Mouse (Mus musculus) MEL (cell line): ENCODE data around the gene Fgfr2. TPM values are rescaled to one million over a fixed set of nuclear protein-coding genes. Genes with fewer than 3 reads are reported as not detected.

ENCODE experiments used
- DNase-seq: peaks from one replicate; pipeline ENCODE4 v3.0.0; 2011; ENCODE audit warnings: low read depth, low spot score
- H3K27ac ChIP-seq: 2 replicates; pipeline ENCODE4 v1.5.1; 2012; ENCODE audit warnings: low read depth, mild to moderate bottlenecking, control low read depth, low read length, moderate library complexity; ENCODE audit not compliant: control insufficient read depth
- H3K27me3 ChIP-seq, 2 experiments: fragments of 150-350 bp in 1 of 2; sonication (generic) in 1 of 2; 2 replicates each; pipeline ENCODE4 v1.6.1; 2012; ENCODE audit warnings: low read length in 2 of 2, mild to moderate bottlenecking in 2 of 2, improper control_type of control experiment in 1 of 2, moderate library complexity in 1 of 2; ENCODE audit not compliant: insufficient read depth in 2 of 2, control insufficient read depth in 1 of 2
- H3K36me3 ChIP-seq, 2 experiments: 2 replicates each; pipeline ENCODE4 v1.6.1; 2012 to 2014; ENCODE audit warnings: low read length in 2 of 2, improper control_type of control experiment in 1 of 2, inconsistent platforms in 1 of 2, mild to moderate bottlenecking in 1 of 2; ENCODE audit not compliant: insufficient read depth in 2 of 2, control insufficient read depth in 1 of 2
- H3K4me1 ChIP-seq, 2 experiments: fragments of 150-350 bp in 1 of 2; sonication (generic) in 1 of 2; 2 replicates each; pipeline ENCODE4 v1.6.1; 2012; ENCODE audit warnings: low read length in 2 of 2, improper control_type of control experiment in 1 of 2, mild to moderate bottlenecking in 1 of 2; ENCODE audit not compliant: insufficient read depth in 2 of 2, control insufficient read depth in 1 of 2
- H3K4me3 ChIP-seq, 2 experiments: fragments of 150-350 bp in 1 of 2; sonication (generic) in 1 of 2; 2 replicates each; pipeline ENCODE4 v1.5.1; 2012; ENCODE audit warnings: low read depth in 2 of 2, low read length in 2 of 2, mild to moderate bottlenecking in 2 of 2, moderate library complexity in 2 of 2, control low read depth in 1 of 2, improper control_type of control experiment in 1 of 2; ENCODE audit not compliant: control insufficient read depth in 1 of 2, insufficient read depth in 1 of 2
- H3K79me2 ChIP-seq: 2 replicates; pipeline ENCODE4 v1.6.1; 2012; ENCODE audit warnings: mild to moderate bottlenecking, low read length, moderate library complexity; ENCODE audit not compliant: control insufficient read depth, poor library complexity, insufficient read depth
- H3K9ac ChIP-seq: 2 replicates; pipeline ENCODE4 v1.6.1; 2012; ENCODE audit warnings: low read depth, mild to moderate bottlenecking, control low read depth, low read length, moderate library complexity; ENCODE audit not compliant: control insufficient read depth, poor library complexity, severe bottlenecking
- H3K9me3 ChIP-seq: fragments of 150-350 bp; sonication (generic); replicated peaks from 2 replicates; pipeline ENCODE4 v1.6.1; 2012; ENCODE audit warnings: mild to moderate bottlenecking, low read length, improper control_type of control experiment, moderate library complexity; ENCODE audit not compliant: insufficient read depth
- CHD1 ChIP-seq: IDR thresholded peaks from 2 replicates; pipeline ENCODE4 v1.6.1; 2012; ENCODE audit warnings: low read depth, mild to moderate bottlenecking, inconsistent platforms, low read length, improper control_type of control experiment
- EP300 ChIP-seq, 2 experiments: IDR thresholded peaks; 2 replicates each; pipeline ENCODE4 v1.6.1; 2011; ENCODE audit warnings: improper control_type of control experiment in 2 of 2, low read length in 2 of 2, low read depth in 1 of 2, mild to moderate bottlenecking in 1 of 2
- GATA1 ChIP-seq: IDR thresholded peaks from 2 replicates; pipeline ENCODE4 v1.6.1; 2011; ENCODE audit warnings: low read depth, low read length, improper control_type of control experiment
- MAFK ChIP-seq: IDR thresholded peaks from 2 replicates; pipeline ENCODE4 v1.6.1; 2011; ENCODE audit warnings: low read depth, mild to moderate bottlenecking, low read length, improper control_type of control experiment, borderline replicate concordance
- MAX ChIP-seq: IDR thresholded peaks from 2 replicates; pipeline ENCODE4 v1.6.1; 2011; ENCODE audit warnings: low read length, improper control_type of control experiment
- MYB ChIP-seq: IDR thresholded peaks from 2 replicates; pipeline ENCODE4 v1.6.1; 2011; ENCODE audit warnings: mild to moderate bottlenecking, low read depth, low read length, improper control_type of control experiment
- RCOR1 ChIP-seq: IDR thresholded peaks from 2 replicates; pipeline ENCODE4 v1.6.1; 2012; ENCODE audit warnings: low read depth, mild to moderate bottlenecking, inconsistent platforms, low read length, improper control_type of control experiment
- TAL1 ChIP-seq: IDR thresholded peaks from 2 replicates; pipeline ENCODE4 v1.6.1; 2012; ENCODE audit warnings: mild to moderate bottlenecking, inconsistent platforms, low read length, moderate library complexity, mixed read lengths
- TBP ChIP-seq: IDR thresholded peaks from 2 replicates; pipeline ENCODE4 v1.8.0; 2011; ENCODE audit warnings: low read depth, low read length, improper control_type of control experiment
- TCF12 ChIP-seq: IDR thresholded peaks from 2 replicates; pipeline ENCODE4 v1.6.1; 2014; ENCODE audit warnings: low read depth, mild to moderate bottlenecking, inconsistent platforms, low read length, improper control_type of control experiment, moderate library complexity
- UBTF ChIP-seq: IDR thresholded peaks from 2 replicates; pipeline ENCODE4 v1.6.1; 2012; ENCODE audit warnings: low read depth, mild to moderate bottlenecking, inconsistent platforms, low read length, improper control_type of control experiment, moderate library complexity, borderline replicate concordance; ENCODE audit not compliant: insufficient read depth
- ZKSCAN1 ChIP-seq: IDR thresholded peaks from 2 replicates; pipeline ENCODE4 v1.6.1; 2012; ENCODE audit warnings: low read depth, mild to moderate bottlenecking, inconsistent platforms, low read length, improper control_type of control experiment, moderate library complexity
- ZMIZ1 ChIP-seq: IDR thresholded peaks from 2 replicates; pipeline ENCODE4 v1.6.1; 2012; ENCODE audit warnings: low read depth, mild to moderate bottlenecking, inconsistent platforms, low read length, improper control_type of control experiment, moderate library complexity
- polyA plus RNA-seq, 2 experiments: library from polyadenylated mRNA; stranded (reverse) in 1 of 2; unstranded in 1 of 2; fragments of >175 nt in 1 of 2; fragments of >200 nt in 1 of 2; gene quantifications; 2 replicates each; pipeline versions ENCODE4 v1.2.1 to v1.2.4; 2012; ENCODE audit warnings: low replicate concordance in 2 of 2, low read depth in 1 of 2; ENCODE audit not compliant: insufficient read length in 2 of 2, insufficient read depth in 1 of 2, missing spikeins in 1 of 2
- total RNA-seq: library from RNA; depleted of rRNA; stranded (reverse); fragments of 300-350 nt; gene quantifications from 2 replicates; pipeline ENCODE4 v1.2.3, GENCODE M21; 2012

The Fgfr2 gene
- total and polyA plus RNA-seq, 3 experiments, result not detected

DNA sequence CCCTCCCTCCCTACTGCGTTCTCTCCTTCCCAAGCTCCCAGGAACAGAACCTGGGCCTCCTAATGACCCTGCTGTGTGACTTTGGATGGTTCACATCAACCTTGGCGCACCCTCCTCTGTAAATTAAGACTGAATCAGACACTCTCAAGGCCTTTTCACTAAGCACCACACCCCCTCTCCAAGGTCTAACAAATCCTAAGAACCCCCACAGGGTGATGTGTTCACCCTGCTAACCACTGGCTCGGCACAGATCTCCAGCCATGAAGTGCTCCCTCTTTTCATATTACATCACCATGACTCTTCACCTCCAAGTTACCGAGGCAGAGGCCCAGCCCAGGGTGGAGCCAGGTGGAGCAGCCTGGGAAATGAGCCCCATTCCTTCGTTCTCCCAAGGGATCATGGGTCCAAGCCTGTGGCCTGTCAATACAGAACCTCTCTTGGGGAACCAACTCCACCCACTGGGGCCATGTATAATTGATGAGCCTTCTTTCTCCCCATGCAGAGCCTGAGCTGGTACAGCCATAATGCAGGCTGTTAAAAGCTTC lies 777.6 kb downstream of the Fgfr2 start (continued):
- TF ChIP-seq ZMIZ1, result no peak
- TF ChIP-seq TCF12, result no peak
- TF ChIP-seq ZKSCAN1, result no peak
- TF ChIP-seq, all 39 proteins: peak for 0

DNA sequence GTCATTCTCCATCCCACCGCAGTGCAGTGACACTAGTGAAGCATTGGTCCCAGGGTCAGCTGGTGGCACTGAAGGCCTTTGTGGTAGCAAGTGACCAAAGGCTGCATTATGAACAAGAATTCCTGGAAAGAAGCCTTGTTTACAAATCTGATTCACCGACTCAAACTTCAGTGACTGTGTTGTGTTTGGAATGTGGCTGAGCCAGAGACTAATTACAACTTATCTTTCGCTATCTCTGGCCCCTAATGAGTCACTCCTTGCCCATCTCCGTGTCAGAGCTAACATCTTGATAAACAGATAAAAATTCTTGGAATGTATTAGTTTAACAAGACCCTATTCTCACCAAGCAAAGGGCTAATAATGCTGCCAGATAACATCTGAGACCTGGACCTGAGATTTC lies 778.5 kb downstream of the Fgfr2 start:
- TF ChIP-seq GATA1, result peak; percentile 42; the same call in 1 of the 2 replicates
- TF ChIP-seq MYB, result no peak
- no peak for TF ChIP-seq UBTF
- TF ChIP-seq RCOR1, result no peak

DNA sequence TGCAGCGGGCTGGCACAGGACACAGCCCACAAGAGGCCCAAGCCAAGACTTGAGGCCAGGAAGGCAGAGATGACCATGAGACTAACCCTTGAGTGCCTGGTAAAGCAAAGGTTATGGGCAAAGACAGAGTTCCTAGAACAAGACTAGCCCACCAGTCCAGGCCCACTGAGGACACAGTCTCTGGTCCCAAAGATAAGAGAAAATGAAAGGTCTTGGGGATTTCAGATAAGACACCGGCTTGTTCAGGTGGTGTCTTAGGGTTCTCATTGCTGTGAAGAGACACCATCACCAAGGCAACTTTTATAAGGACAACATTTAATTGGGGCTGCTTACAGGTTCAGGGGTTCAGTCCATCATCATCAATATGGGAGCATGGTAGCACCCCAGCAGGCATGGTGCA lies 779.2 kb downstream of the Fgfr2 start:
- DNase-seq, result no peak
- TF ChIP-seq MAX (no peak), TBP (no peak), TAL1 (peak; percentile 51), TCF12 (peak; percentile 85), GATA1 (peak; percentile 39; the same call in 1 of the 2 replicates), EP300 (IDR thresholded peaks at IDR 0.05; ENCODE audit: low read depth in 1 of 2, low read length in 2 of 2) (peak; percentile 20 to 49; a peak in 2 of 4 replicates)
- Histone ChIP-seq H3K9me3 (no peaks in the 10 kb centered on the region), H3K36me3 (peaks cover 0 to 9% of the 10 kb centered on the region in 2 experiments; a peak in 2 of 4 replicates), H3K4me3 (no peak overlapping the region), H3K9ac (no peak overlapping the region), H3K4me1 (peaks cover 5 to 18% of the 10 kb centered on the region in 2 experiments; a peak in 3 of 4 replicates), H3K27ac (no peak overlapping the region), H3K79me2 (no peaks in the 10 kb centered on the region), H3K27me3 (no peaks in the 10 kb centered on the region)

More for the DNA sequence above, 778.5 kb downstream of the Fgfr2 start:
- no peak overlapping the region for H3K9ac ChIP-seq
- no peak overlapping the region for H3K27ac ChIP-seq
- no peaks in the 10 kb centered on the region for H3K9me3 ChIP-seq
- H3K36me3 ChIP-seq, result peaks cover 0 to 9% of the 10 kb centered on the region in 2 experiments; a peak in 2 of 4 replicates
- DNase-seq, result no peak
- no peak overlapping the region for H3K4me3 ChIP-seq
- H3K27me3 ChIP-seq, result no peaks in the 10 kb centered on the region
- H3K79me2 ChIP-seq, result no peaks in the 10 kb centered on the region
- peaks cover 5 to 18% of the 10 kb centered on the region in 2 experiments; a peak in 3 of 4 replicates for H3K4me1 ChIP-seq

DNA sequence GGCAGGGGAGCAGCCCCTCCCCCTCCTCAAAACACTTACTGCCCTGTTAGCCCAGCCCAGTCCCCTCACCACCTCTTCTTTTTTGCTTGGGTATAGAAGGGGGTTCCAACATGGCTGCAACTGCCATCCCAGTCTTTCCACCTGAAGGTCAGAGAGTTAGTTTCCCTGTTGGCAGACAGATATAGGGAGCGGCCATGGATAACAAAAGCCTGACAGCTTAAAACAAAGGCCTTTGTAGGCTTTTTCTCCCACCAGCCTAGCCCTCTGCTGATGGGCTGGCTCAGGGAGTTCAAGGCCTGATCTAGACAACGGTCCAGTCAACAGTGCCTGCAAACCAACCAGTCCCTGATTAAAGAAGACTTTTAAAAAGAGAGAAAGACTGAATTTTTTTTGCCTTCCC lies 780.0 kb downstream of the Fgfr2 start:
- H3K9me3 ChIP-seq, result no peaks in the 10 kb centered on the region

More for the DNA sequence above, 780.0 kb downstream of the Fgfr2 start:
- Histone ChIP-seq H3K79me2 (no peaks in the 10 kb centered on the region), H3K9ac (no peak overlapping the region), H3K4me1 (peaks cover 5 to 18% of the 10 kb centered on the region in 2 experiments; a peak in 3 of 4 replicates), H3K27ac (no peak overlapping the region), H3K27me3 (no peaks in the 10 kb centered on the region), H3K4me3 (no peak overlapping the region), H3K36me3 (peaks cover 0 to 9% of the 10 kb centered on the region in 2 experiments; a peak in 2 of 4 replicates)
- DNase-seq, result no peak
- TF ChIP-seq CHD1, result no peak
- no peak for TF ChIP-seq MYB
- no peak for TF ChIP-seq MAFK
- TF ChIP-seq, all 39 proteins: peak for 0
